Mouse (Mus musculus) cerebellum, adult 11-12 months (tissue): ENCODE measurements around the gene Vmn1r209.
"Not testable (repeated sequence)": the region's sequence is repeated elsewhere in the genome, so short reads cannot be mapped to it uniquely, and the experiment has no call there.

ENCODE experiments used
- DNase-seq: peaks from one replicate; pipeline ENCODE4 v3.0.0; 2022

Vmn1r209 gene

GRCm38 (mm10) chr13:22809582-22809981 lies at the start of gene Vmn1r209:
TSS of gene Vmn1r209 (minus strand) at chr13:22809682.
- DNase-seq: not testable (repeated sequence)

GRCm38 (mm10) chr13:22857461-22857860 lies 48.0 kb upstream of the Vmn1r209 start, which contains the start of gene Vmn1r211:
TSS of gene Vmn1r211 (minus strand) at chr13:22857561.
- DNase-seq: no peak

- no peak for DNase-seq
Observed at GRCm38 (mm10) chr13:22854760-22855159, 45.3 kb upstream of the Vmn1r209 start.

GRCm38 (mm10) chr13:22846798-22847197 lies 37.3 kb upstream of the Vmn1r209 start:
- DNase-seq: no peak

- DNase-seq: not testable (repeated sequence)
Observed at GRCm38 (mm10) chr13:22844304-22844703, 34.8 kb upstream of the Vmn1r209 start.

- no peak for DNase-seq
Observed at GRCm38 (mm10) chr13:22831248-22831647, 21.8 kb upstream of the Vmn1r209 start, which contains the start of gene Vmn1r210. TSS of gene Vmn1r210 (minus strand) at chr13:22831348.

GRCm38 (mm10) chr13:22829395-22829794 lies 19.9 kb upstream of the Vmn1r209 start:
- DNase-seq: not testable (repeated sequence)

- not testable (repeated sequence) for DNase-seq
Observed at GRCm38 (mm10) chr13:22821601-22822000, 12.1 kb upstream of the Vmn1r209 start.

GRCm38 (mm10) chr13:22788096-22788495 lies 21.4 kb downstream of the Vmn1r209 start:
- DNase-seq: not testable (repeated sequence)

GRCm38 (mm10) chr13:22784159-22784558 lies 25.3 kb downstream of the Vmn1r209 start:
- not testable (repeated sequence) for DNase-seq

- DNase-seq: not testable (repeated sequence)
Observed at GRCm38 (mm10) chr13:22777300-22777699, 32.2 kb downstream of the Vmn1r209 start, which contains the start of gene Vmn1r208. TSS of gene Vmn1r208 (minus strand) at chr13:22777400.

- DNase-seq: not testable (repeated sequence)
Observed at GRCm38 (mm10) chr13:22771592-22771991, 37.9 kb downstream of the Vmn1r209 start.
